Mouse (Mus musculus): ENCODE results near the gene Gm44805. TPM values are rescaled to one million over a fixed set of nuclear protein-coding genes. Genes with fewer than 3 reads are reported as not detected.
"Not testable (repeated sequence)": the region's sequence is repeated elsewhere in the genome, so short reads cannot be mapped to it uniquely, and the experiment has no call there.

Gene Gm44805
- total RNA-seq, 2 experiments from 2014 or later, result not detected

DNA sequence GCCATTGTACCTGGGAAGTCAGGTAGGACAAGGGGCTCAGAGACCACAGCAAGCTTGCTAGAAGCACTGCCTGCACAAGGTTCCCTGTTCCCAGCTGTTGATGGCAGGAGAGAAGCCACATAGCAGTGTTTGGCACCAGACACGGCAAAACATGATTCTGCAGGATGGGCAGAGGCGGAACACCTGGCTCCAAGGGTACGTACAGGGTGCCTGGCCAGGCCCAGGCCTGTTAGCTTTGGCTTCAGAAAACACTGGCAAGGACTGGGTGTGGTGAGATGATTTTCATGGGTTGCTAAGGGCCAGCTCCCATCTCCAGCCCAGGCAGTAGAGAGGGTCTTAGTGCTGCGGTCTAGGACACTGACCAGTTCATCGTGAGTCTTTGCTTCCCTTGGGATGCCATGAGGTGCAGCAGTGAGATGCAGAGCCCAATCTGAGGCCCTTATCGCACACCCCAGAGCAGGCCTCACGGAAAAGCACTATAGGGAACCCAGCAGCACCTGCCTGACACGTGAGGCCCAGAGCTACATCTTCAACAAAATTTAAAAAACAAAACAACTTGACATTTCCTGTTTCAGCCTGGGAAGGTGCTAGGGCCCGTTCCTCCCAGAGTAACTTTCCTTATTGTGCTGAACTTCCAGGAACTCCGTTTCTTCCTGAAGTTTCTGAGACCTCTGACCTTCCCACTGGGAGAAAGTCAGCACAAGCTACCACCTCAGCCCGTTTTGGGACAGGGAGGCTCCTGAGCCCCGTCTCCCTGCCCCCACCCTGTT lies 19.3 kb upstream of the Gm44805 start:
- no peak for ATAC-seq (replicated peaks; ENCODE audit: low FRiP score, poor library complexity, severe bottlenecking)

DNA sequence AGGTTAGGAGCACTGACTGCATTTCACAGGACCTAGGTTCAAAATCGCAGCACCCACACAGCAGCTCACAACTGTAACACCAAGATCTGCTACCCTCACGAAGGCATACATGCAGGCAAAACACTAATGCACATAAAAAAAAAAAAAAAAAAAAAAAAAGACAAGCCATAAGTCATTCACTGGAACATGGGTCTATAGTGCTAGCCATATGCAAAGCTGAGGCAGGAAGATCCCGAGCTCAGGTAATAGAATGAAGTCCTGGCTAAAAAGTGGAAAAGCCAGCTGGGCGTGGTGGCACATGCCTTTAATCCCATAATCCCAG lies 18.6 kb upstream of the Gm44805 start:
- ATAC-seq (replicated peaks; ENCODE audit: low FRiP score, poor library complexity, severe bottlenecking), result no peak

DNA sequence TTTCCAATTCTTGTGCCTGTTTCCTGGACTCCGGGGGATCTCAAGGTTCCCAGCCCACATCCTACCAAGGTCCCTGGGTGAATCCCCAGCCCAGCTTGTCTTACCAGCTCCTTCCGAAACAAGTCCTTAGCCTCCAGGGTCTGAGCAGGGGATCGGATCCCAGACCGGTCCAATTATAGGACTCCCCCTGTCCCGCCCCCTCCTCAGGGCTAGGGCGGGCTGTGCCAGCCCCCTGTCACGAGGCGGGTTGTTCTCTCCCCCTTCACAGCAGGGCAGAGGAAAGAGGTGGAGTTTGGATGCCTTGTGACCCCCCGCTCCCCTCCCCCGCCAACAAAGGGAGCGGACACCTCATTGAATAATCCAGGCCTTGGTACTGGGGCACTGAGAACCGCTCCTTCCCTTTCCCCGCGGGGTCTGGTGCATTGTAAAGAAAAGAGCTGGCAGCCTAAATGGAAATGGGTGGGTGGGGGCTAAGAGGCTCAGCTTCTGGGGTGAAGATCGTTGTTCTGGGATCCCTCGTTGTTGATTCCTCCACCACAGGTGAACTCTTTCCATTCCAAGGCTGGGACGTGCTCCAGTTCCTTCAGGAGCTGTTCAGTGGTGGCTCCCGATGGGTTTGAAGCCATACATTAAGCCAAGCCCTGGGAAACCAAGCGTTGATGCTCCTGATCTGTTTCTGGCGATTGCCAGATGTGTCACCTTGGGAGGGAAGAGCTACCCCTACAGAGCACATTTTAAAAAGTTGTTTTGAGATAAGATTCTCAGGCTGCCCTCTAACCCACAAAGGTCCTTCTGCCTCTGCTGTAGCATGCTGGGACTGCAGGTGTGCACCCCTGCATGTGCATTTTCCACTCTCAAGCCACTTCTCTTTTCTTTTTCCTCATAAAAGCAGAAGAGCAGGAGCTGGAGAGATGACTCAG lies 17.9 kb upstream of the Gm44805 start, which contains the start of gene Apoe:
TSS of gene Apoe (minus strand) at position 282 of the 920 bp plus-strand sequence.
- ATAC-seq (replicated peaks; ENCODE audit: low FRiP score, poor library complexity, severe bottlenecking), result no peak

DNA sequence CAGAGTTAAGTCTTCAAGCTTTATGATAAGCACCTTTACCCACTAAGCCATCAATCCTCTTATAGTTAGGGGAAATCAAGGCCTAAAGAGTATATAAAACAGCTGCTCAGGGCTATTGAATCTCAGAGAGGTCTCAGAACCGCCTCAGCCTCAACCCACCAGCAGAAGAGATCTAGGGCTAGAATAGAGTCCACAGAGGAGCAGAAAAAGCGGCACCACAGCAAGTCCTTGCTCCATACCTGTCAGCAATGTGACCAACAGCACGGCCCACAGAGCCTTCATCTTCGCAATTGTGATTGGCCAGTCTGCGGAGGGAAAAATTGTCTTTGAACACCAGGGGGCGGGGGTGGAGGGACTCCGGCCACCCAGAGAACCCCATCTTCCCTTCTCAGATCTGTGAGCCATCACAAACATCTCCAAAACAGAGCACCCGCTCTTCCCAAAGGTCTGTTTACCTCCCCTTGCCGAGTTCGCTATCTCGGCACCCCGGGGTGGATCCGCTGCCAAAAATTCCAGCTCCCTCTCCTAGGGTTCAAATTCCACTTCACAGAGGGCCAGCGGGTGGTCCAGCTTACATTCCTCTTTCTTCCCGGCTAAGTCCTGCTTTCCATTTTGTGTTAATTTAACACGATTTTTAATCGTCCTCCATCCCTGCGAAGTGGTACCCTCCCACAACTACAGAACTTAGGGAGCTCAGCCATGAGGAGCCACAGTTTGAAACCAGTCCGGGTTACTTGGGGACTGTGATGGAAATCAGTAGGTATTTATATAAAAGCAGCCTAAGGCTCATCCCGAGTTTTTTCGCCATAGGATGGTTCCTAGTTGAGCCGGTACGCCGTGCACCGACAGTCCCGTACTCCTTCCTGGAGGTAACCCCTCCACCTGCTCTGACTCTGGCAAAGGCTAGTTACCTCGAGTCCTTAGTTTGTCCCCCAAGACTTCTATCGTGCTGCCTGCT lies 17.0 kb upstream of the Gm44805 start:
- ATAC-seq (replicated peaks; ENCODE audit: low FRiP score, poor library complexity, severe bottlenecking), result no peak

DNA sequence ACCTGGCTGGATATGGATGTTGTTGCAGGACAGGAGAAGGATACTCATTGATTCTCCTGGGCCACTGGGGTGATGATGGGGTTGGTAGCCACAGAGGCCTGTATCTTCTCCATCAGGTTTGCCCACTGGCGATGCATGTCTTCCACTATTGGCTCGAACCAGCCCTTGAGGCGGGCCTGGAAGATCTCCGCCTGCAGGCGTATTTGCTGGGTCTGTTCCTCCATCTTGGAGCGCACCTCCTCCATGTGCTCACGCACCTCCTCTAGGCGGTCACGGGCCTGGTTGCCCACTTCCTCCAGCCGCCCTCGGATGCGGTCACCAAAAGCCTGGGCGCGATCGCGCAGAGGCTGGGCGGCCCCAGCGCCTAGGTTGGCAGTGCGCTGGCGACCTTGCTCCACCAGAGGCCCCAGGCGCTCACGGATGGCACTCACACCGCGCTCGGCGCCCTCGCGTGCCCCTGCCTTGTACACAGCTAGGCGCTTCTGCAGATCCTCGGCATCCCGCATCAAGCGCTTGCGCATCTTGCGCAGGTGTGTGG lies 15.2 kb upstream of the Gm44805 start:
- no peak for ATAC-seq (replicated peaks; ENCODE audit: low FRiP score, poor library complexity, severe bottlenecking)

DNA sequence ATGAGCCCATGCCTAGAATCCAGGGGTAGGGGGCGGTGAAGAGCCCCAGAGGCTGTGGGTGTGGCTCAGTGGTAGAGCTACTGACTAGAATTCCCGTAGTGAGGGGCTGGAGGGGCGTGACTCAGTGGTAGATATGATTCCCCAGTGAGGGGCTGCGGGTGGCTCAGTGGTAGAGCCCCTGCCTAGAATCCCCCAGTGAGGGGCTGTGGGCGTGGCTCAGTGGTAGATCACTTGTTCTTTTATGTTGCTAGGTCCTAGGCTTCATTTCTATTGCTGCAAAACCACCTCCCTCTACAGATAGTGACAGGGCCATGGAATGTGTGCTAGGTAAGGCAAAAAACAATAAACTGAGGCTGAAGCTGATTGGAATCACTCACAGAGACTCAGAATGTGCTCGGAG lies 14.7 kb upstream of the Gm44805 start:
- ATAC-seq (replicated peaks; ENCODE audit: low FRiP score, poor library complexity, severe bottlenecking), result no peak

DNA sequence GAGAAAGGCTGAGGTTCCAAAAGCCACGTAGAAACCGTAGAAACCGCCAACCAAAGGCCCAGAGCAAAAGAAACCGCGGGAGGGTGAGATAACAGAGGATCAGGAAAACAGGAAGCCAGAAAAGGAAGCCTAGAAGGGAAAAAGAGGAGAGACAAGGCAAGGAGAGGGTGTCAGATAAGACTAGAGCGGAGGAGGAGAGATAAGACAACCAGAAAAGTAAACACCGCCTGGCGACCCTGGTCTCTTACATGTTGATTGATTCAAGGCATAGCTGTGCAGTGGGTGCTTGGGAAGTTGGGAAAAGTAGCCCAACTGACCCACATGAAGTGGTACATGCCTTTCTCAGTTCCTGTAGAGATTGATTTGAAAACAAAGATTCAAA lies 14.0 kb upstream of the Gm44805 start:
- ATAC-seq (replicated peaks; ENCODE audit: low FRiP score, poor library complexity, severe bottlenecking), result no peak

DNA sequence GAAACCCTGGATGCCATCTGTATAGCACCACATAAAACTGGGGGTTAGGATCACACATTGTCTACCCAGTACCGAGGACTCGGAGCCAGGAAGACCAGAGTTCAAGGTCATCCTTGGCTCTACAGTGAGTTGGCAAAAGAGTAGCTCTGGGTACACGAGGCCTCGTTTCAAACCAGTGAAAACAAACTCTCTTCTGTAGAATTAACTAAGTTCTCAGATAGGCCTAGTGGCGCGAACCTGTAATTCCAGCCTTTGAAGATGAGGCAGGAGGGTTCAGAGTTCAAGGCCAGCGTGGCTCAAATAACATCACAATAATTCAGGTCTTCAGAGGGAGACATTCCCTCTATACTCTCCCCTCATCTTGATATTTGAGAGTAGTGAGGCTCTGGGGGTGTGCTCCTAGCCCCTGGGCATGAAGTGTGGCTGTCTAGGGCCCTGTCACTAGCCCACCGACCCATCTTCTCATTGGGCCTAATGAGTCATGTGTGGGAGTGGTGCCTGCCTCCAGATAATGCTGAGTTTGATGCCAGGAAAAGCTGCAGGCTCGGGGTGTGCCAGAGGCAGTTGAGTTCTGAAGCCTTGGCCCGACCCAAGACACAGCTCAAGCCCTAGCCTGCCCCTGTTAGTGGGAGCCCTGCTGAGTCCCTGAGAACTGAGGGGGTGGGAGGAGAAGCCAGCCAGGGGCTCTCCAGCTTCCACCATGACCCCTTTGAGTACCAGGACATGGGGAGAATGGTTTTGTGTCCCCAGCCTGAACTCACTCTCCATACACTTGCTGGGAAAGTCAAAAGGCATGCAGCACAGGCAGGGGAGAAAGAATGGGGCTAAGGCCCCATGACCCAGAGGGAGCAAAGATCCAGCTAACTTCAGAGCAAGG lies 13.4 kb upstream of the Gm44805 start:
- no peak for ATAC-seq (replicated peaks; ENCODE audit: low FRiP score, poor library complexity, severe bottlenecking)

DNA sequence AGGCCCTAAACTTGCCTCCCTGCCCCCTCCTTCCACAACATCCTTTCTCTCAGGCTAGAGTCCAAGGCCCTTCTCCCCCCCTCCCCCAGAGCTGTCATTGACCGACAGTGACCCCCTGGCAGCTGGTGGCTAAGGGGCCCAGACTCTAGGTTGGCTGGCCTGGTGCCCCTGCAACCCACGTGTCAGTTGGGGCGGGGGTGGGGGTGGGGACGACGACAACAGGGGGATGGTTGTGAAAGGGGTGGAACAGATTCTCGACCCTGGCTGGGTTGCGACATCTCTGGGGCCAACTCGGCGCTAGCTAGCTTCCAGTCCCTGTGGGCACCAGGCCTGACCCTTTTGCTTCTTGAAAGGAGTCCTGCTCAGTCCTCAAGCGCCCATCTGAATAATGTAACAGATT lies 12.2 kb upstream of the Gm44805 start:
- ATAC-seq (replicated peaks; ENCODE audit: low FRiP score, poor library complexity, severe bottlenecking), result no peak

DNA sequence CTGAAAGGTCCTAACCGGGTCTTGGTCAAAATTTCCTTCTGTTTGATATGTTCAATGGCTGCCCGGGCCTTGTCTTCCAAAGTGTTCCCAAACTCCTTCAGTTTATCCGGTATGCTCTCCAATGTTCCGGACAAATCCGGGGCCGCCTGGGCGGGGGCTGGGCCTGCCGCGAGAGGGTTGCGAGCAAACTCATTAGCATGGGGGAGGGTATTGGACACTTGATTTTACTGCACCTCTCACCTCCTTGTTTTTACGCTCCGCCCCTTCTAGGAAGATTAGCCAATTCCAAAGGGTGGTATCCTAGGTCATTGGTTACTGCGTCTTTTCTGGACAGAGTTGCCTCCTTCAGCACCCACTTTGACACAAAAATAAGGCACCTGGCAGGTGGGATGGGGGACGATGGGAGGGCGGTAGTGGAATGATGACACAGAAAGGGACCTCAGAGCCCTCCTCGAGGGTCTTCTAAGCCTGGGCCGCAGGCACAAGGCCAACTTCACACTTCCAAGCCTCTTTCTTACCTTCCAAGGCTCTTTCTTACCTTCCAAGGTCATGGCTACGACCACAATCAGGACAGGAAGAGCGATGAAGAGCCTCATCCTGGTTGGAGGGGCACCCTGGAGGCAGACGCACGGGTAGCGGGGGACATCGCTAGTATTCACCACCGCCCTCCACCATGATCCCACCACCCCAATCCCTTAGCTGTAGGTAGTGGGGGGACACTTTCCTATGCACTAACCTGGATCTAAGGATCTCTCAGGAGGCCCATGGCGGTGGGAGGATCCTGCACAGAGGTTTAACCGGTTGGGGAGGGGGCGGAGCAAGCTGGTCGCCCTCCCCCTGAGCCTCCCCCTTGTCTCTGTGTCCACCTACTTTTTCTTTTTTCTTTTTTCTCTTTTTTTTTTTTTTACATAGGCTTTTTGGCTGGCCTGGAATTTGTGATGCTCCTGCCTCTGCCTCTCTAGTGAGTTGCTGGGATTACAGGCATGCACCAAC lies 10.9 kb upstream of the Gm44805 start, which contains the start of gene Apoc1:
TSS of gene Apoc1 (minus strand) at position 788 of the 993 bp plus-strand sequence.
- ATAC-seq (replicated peaks; ENCODE audit: low FRiP score, poor library complexity, severe bottlenecking), result no peak

DNA sequence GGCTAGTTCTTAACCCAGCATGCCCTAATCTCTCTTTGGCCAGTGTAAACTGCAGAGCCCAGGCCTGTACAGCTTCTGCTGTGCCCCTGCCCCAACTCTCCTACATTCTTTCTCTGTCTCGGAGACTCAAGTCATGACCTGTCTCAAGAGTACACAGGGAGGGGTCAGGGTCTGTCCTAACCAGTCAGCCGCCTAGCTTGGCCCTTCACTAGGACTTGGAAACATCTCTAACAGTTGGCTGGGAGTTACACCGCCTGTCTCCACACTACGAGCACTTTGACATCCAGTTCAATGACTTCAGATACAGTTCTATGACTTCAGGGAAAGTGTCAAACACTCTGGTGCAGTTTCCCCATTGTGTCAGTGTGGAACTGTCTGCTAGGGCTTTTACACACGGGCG lies 10.2 kb upstream of the Gm44805 start:
- no peak for ATAC-seq (replicated peaks; ENCODE audit: low FRiP score, poor library complexity, severe bottlenecking)

DNA sequence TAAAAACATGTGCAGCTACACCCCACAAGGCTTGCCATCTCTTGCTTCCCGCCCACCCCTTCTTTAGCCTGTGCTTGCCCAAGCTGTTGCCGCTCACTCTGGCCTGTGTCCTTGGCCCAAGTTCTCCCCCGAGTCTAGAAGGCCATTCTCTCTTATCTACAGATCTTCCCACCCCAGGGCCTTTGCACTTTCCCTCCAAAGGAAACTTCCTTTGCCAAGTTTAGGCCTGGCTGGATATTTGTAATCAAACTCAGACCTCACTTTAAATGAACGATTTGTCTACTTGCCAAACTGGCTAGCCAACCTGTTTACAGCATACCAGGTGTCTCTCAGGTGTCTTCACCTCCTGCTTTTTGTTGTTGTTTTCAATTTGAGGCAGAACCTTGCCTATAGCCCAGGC lies 9.6 kb upstream of the Gm44805 start:
- ATAC-seq (replicated peaks; ENCODE audit: low FRiP score, poor library complexity, severe bottlenecking), result no peak

DNA sequence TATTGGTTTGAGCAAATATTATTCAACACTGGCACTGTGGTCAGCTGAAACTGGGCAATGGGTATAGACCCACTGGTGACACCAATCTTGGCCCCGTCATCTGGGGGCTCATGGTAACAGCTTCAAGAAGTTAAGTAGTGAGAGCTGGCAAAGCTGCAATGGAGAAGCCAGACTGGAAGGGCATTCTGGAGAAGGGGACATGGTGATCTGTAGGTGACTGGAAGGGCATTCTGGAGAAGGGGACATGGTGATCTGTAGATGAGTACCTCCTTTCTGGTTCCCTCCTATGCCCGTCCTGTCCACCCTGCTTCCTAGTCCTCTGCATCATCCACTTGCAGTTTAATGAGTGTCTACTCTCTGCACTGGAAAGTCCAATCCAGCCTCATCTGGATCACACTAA lies 7.4 kb upstream of the Gm44805 start:
- ATAC-seq (replicated peaks; ENCODE audit: low FRiP score, poor library complexity, severe bottlenecking), result no peak

DNA sequence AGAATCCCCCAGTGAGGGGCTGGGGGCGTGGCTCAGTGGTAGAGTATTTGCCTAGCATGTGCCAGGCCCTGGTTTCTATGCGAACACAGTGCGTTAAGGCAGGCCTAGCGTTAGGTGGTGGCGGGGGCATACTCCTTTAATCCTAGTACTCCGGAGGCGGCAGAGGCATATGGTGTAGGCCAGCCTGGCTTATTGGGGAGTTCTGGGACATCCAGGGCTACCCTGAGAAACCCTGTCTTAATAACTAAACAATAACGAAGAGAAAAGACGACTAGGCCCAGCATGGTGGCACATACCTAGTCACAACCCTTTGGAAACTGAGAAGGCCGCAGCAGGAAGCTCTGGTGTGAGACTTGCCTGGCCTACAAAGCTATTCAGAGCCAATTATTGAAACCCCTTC lies 6.9 kb upstream of the Gm44805 start:
- ATAC-seq (replicated peaks; ENCODE audit: low FRiP score, poor library complexity, severe bottlenecking), result no peak

DNA sequence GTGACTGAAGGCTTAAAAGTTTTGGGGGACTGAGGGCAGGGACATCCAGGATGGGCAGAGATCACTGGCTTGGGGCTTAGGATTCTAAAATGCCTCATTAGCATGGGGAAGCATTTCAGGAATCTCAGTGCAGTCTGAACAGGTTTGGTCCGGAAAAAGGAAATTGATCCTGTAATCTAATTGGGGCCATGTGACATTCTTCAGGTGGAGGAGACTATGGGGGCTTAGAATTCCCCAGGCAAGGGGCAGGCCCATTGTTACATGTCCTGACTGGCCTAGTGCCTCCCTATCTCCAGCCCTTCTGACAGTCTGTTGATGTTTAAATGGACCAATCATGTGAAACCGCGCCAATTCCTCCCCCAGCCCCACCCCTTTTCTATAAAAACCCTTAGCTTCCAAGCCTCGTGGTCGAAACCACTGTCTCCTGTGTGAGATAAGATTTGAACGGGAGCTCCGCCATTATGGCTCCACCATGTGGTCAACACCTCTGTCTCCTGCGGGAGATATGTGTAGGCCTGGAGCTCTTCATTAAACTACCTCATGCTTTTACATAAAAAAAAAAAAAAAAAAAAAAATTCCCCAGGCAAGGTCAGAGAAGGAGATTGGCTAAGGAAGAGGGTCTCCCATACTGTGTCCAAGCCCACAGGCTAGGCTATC lies 5.8 kb upstream of the Gm44805 start:
- ATAC-seq (replicated peaks; ENCODE audit: low FRiP score, poor library complexity, severe bottlenecking), result not testable (repeated sequence)

DNA sequence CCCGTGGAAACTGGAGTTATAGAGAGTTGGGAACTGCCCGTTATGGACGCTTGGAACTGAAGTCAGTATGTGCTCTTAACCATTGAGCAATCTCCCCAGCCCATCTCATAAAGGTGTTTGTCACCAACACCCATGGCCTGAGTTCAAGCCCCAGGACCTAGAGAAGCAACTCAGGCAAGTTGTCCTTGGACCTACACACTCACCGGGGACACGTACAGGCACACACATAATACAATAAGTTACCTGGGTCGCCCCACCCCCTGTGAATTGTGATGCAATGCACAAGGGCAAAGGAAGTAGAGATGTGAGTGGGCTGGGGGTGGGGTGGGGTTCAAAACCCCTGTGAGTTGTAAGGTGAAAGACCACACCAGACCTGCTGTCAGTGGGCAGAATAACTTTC lies 5.3 kb upstream of the Gm44805 start:
- no peak for ATAC-seq (replicated peaks; ENCODE audit: low FRiP score, poor library complexity, severe bottlenecking)

DNA sequence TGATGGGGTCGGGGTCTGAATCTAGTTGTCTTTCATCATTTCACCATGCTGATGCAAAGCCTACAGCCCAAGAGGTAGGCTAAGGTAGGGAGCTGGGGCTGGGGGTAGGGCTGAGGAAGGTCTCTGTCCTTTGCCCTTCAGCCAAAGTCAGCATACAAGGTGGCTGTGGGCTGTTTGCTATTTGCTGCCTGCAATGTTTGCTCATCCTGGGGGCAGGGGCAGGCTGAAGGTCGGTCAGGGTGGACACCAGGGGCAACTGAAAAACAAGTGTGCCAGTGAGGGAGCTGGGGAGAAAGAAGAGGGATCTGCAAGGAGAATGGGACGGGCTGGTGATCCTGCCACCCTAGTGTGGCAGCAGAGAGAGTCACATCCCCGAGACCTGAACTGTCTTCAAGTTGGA lies 4.2 kb upstream of the Gm44805 start:
- no peak for ATAC-seq (replicated peaks; ENCODE audit: low FRiP score, poor library complexity, severe bottlenecking)

Data from erythroblast, adult 5-6 weeks (primary cell).